Mouse (Mus musculus) brown adipose tissue, adult 24 weeks (tissue): ENCODE measurements around the gene Eef1a2. TPM values are rescaled to one million over a fixed set of nuclear protein-coding genes. Genes with fewer than 3 reads are reported as not detected.

Experiments used
- H3K27ac ChIP-seq: fragments of 200-500 bp; replicated peaks from 2 replicates; pipeline ENCODE4 v1.5.1; 2012; ENCODE audit warnings: low read depth, mild to moderate bottlenecking, low read length
- H3K4me1 ChIP-seq: fragments of 200-500 bp; 2 replicates; pipeline ENCODE4 v1.6.1; 2012; ENCODE audit warnings: low read length, mixed read lengths; ENCODE audit not compliant: control insufficient read depth, insufficient read depth, insufficient read length
- H3K4me3 ChIP-seq: fragments of 200-500 bp; 2 replicates; pipeline ENCODE4 v1.5.1; 2012; ENCODE audit warnings: low read depth, mild to moderate bottlenecking, low read length, moderate library complexity; ENCODE audit not compliant: insufficient read depth
- polyA plus RNA-seq: library from polyadenylated mRNA; stranded (reverse); fragments of >200 nt; gene quantifications from 2 replicates; pipeline ENCODE4 v1.2.4, GENCODE M21; 2012; ENCODE audit not compliant: missing spikeins, insufficient read depth, insufficient read length

Eef1a2 gene
- polyA plus RNA-seq, 1 experiment, result 11.3 TPM

DNA sequence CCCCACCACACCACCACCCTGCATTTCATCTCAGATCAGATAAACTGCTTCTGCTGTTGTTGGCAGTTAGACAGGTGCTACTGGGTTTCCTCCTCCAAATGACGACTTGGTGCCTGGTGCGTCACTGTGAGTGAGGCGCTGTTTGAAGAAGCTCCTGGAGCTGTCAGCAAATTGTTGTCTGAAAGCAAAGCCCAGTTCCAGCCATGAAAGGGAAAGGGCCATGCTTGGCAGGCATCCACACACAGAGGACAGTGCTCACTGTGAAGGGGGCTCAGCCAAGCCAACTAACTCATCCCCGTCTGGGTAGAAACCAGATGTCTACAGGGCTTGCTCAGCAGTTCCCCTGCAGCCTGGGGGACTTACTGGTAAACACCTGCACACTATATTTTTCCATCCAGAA is 27.9 kb downstream of the Eef1a2 start:
- Histone ChIP-seq H3K4me3 (no peak overlapping the region), H3K27ac (no peak overlapping the region), H3K4me1 (no peaks in the 10 kb centered on the region)

DNA sequence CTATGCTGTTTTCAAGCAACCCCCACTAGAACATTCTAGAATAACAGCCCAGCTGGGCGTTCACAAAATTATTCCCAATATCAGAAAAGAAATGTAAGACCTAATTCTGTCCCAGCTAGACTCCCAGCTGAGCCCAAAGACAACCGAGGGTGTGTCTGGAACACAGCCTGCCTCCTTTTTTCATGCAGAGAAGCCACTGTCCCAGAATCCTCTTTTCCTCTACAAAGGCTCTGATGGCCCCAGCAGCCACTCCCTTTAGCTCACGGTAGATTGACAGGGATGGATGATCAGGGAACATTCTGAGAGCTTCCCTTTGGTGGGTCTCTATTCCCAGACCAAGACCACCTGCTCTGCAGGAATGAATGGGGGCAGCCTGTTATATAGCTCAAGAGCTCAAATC is 29.0 kb downstream of the Eef1a2 start:
- H3K27ac ChIP-seq, result no peak overlapping the region
- H3K4me3 ChIP-seq, result no peak overlapping the region
- no peaks in the 10 kb centered on the region for H3K4me1 ChIP-seq

DNA sequence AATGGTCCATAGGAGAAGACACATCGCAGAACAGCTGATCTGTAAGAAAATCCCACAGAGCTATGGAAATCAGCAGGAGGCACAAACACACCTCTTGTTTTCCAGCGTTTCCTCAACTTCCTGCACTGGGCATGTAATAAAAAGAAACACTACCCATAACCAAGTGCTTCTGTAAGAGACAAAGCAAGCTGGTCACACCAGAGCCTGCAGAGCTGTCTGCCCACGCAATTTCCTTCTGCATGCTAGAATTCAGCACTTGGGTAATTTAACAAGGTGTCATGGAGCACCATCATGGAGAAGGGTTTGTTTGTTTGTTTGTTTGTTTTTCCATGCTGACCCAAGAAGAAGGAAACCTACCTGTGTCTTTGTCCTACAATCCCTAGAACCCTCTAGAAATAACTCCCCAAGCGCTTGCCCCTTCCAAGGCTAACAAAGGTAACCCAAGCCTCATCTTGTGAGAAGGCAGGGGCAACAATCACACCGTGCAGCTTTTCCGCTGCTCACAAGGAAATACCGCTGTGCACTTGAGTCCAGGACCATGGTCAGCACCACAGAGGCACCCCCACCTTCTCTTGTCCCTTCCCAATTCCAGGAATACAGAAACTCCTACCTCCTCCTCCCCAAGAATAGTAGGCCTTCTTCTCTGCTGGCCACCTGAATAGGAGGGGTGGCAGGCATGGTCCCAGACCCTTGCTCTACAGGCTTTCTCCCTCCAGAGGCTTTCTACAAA is 30.9 kb downstream of the Eef1a2 start:
- no peak overlapping the region for H3K27ac ChIP-seq
- no peaks in the 10 kb centered on the region for H3K4me1 ChIP-seq
- no peak overlapping the region for H3K4me3 ChIP-seq

DNA sequence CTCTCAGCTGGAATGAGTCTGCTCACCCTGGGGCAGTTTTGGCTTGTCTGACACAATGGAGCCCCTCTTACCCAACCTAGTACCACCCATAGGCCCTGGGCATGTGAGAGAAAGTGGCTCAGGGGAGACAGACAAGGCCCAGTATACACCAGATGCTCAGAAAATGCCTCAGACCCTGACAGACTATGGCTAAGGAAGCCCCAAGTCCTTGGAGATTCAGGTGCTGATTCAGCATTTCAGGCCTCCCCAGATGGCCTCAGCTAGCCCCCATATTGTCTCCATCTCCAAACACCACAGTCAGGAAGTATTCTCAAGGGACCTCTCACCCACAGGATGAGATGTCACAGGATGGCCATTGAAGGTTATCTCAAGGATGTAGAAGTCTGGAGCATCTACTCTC is 34.2 kb downstream of the Eef1a2 start:
- H3K27ac ChIP-seq, result no peak overlapping the region
- no peak overlapping the region for H3K4me3 ChIP-seq
- no peaks in the 10 kb centered on the region for H3K4me1 ChIP-seq

DNA sequence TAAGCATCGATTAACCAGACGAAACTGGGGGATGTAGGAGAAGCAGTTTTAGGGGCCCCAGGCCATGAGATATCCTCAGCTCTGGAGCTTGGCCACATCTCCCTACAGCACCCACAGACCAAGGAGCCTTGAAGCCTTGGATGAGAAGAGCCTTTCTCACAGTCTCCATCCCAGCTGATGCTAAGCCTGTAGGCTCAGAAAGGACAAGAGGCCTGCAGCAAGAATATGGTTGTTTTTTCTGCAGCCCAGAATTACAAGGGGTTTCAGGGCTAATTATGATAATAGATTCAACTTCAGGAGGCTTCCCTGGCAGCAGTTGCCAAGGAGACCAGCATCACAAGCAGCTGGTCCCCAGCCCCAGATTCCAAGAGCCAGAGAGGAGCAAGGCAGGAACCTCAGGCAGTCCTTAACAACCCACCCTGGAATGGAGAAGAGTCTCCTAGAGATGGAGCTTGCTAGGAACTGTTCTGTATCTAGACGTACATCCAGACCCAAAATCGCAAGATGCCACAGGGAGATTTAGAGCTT is 35.8 kb downstream of the Eef1a2 start:
- no peak overlapping the region for H3K4me3 ChIP-seq
- H3K27ac ChIP-seq, result no peak overlapping the region
- no peaks in the 10 kb centered on the region for H3K4me1 ChIP-seq

DNA sequence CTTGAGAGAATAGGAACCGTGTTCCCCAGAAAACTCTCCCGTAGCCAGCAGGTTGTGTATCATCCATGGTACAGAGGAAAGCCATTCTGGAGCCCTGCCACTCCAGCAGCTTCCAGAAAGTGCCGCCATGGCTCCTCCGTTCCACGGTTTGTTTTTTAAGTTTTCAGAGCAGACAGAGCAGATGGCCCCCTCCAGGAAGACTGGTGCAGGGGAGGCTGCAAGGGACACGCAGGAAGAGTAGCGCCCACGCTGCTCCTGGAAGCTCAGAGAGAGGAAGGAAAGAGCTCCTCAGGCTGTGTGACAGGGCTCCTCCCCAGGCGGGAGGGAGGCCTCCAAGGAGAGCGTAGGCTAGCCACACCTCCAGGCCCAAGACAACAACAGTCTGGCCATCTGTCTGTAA is 36.9 kb downstream of the Eef1a2 start:
- Histone ChIP-seq H3K4me1 (no peaks in the 10 kb centered on the region), H3K27ac (no peak overlapping the region), H3K4me3 (no peak overlapping the region)

DNA sequence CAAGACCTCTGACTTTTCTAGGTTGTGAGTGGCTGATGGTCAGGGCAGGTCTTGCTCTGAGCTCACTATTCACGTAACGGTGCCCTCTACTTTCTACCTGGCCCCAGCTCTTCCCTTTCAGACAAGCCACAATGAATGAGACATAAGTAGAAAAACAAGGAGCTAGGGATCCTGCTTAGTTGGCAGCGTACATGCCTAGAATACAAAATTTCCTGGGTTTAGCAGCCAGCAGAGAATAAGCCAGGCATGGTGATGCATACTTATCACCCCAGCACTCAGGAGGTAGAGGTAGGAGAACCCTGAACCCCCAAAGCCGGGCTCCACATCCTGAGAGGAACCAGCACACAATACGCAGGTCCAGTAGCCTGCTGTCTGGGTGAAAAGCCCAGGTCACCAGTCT is 40.4 kb downstream of the Eef1a2 start:
- Histone ChIP-seq H3K4me3 (no peak overlapping the region), H3K27ac (no peak overlapping the region), H3K4me1 (no peaks in the 10 kb centered on the region)

DNA sequence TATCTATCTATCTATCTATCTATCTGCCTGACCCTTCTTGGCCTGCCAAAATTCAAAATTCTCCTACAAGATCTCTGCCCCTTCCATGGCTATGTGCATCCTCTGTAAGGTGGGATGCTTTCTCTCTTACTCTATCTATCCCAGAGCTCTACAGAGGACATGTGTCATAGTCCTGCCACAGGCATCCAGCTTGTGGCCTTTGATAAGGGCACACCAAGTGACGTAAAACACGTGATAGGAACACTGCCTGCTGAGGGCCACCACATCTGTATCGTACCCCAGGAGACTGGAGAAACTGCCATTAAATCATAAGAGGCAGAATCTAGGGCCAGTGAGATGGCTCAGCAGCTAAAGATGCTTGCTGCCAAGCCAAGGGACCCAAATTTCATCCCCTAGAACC is 41.4 kb downstream of the Eef1a2 start:
- Histone ChIP-seq H3K27ac (no peak overlapping the region), H3K4me3 (no peak overlapping the region), H3K4me1 (no peaks in the 10 kb centered on the region)

DNA sequence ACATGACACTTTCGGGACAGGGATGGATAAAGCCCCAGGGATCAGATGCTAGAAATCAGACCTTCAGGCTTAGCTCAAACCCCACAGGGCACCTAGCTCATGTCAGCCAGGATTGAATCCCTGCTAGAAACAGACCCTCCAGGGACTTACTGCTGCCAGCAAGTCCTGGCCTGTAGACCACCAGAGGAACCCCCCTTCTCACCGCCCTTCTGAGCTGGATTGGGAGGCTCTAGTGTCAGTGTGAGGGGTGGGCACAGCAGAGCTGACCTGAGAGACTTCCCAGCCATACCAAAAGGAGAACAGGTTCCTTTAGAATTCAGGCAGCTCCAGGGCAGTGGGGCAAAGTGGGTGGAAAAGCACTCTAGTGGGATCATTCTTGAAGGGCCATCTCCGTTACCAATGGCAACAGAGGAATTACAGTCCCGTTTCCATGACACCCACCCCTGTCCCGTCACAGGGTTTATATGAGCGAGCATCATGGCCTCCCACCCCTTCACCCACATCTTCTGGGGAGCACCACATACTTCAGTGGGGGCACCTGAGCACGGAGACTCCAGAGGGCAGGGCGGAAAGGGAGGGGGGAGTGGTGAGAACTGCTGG is 43.0 kb downstream of the Eef1a2 start:
- Histone ChIP-seq H3K27ac (no peak overlapping the region), H3K4me1 (no peaks in the 10 kb centered on the region), H3K4me3 (no peak overlapping the region)

DNA sequence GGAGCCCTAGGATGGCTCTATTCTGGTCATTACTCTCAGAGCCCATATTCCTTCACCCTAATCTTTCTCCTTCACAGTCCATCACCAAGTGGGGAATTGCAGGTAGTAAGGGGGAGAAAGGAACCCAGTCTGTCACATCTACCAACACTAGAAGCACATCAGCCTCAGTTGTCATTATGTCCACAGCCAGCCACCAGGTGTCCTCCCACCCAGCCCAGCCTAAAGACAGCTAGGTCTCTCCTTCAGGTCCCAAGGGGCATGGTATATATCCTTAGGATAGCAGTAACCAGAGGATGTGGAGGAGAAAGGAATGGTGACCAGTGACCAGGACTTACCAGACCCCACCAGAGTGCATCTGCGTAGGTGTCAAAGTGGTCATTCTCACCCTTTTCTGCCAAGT is 45.1 kb downstream of the Eef1a2 start:
- no peak overlapping the region for H3K4me3 ChIP-seq
- H3K27ac ChIP-seq, result no peak overlapping the region
- no peaks in the 10 kb centered on the region for H3K4me1 ChIP-seq

DNA sequence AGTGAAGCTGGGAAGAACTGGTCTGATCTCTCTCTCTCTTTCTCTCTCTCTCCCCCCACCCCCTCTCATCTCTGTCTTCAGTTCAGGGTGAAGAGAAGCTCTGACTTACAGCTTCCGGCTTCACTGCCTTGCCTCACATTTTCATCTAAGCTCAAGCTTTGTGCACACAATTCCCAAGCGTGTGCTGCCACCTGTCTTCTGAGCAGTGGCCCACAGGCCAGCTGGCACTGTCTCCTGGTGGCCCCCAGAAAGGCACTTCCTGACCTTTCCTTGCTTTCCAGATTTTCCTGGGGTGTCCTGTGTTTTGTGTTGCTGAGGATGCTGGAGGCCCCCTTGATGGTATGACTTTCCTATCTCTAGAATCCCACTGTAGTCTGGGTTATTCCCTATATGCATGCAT is 52.7 kb downstream of the Eef1a2 start:
- H3K4me3 ChIP-seq, result no peak overlapping the region
- H3K27ac ChIP-seq, result no peak overlapping the region
- H3K4me1 ChIP-seq, result no peaks in the 10 kb centered on the region

DNA sequence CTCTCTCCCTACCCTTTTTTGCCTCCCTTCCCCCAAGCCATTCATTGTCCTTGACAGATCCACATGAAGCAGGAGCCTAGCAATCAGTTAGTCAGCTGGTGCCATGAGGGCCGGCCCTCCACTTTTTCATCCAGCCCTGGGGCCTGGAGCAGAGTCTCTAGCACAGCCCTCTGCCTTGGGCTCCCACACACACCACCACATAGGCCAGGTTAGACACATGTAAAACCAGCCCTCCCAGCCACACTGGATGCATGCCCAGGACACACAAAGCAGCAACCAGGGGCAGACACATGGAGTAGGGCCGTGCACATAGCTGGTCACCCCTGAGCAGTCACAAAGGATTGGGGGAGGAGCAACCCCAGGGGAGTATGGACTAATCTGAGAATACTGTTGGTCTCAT is 54.7 kb downstream of the Eef1a2 start:
- no peak overlapping the region for H3K4me3 ChIP-seq
- H3K4me1 ChIP-seq, result no peaks in the 10 kb centered on the region
- H3K27ac ChIP-seq, result no peak overlapping the region

DNA sequence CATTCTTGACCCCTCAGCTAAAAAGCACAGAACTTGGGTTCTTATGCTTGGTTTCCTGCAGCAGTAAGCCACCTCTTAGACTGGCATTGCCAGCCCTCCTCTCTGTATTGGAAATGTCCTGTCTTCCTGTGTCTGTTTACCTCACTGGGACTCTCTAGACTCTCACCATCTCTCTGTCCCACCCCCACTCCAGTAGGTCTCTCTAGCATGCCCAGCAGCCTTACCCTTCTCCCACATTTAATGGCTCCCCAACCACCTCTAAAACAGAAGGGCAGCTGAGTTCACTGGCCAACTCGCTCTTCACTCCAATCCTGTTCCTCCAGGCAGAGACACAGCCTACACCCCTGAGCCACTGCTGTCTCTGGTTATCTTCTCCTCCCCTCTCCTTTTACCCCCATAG is 55.2 kb downstream of the Eef1a2 start:
- Histone ChIP-seq H3K4me3 (no peak overlapping the region), H3K27ac (no peak overlapping the region), H3K4me1 (no peaks in the 10 kb centered on the region)

DNA sequence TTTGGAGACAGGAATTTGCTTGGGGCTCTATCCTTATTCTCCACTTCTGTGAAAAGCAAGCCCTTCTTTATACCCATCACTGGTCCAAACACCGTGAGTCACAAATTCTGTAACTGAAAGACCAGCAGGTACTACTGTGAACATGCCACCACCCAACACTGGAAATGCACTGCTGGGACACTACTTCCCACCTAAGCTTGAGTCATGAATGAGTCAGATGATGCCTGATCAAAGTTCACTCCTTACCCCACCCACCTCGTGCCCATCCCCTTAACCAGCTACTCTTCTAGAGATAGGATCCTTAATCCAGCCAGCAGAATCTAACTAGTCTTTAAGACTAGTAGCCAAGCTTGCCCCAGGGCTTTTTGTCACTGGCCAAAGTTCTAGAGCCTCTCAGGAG is 56.7 kb downstream of the Eef1a2 start:
- H3K4me3 ChIP-seq, result no peak overlapping the region
- no peaks in the 10 kb centered on the region for H3K4me1 ChIP-seq
- H3K27ac ChIP-seq, result no peak overlapping the region
